Mouse (Mus musculus) heart, embryonic 16.5 days (tissue): ENCODE results near the gene Anks1. TPM values are rescaled to one million over a fixed set of nuclear protein-coding genes. Genes with fewer than 3 reads are reported as not detected.
A peak's percentile ranks its signal among the peaks of the same experiment; 100 is the strongest.

Experiments used
- ATAC-seq: fragments of 200-750 bp; cut with Nextera tagmentation; replicated peaks from 2 replicates; pipeline ENCODE4 v1.8.0; 2017; ENCODE audit warnings: moderate number of reproducible peaks; ENCODE audit not compliant: insufficient read depth, low FRiP score; ENCODE audit errors: extremely low read depth
- H3K27ac ChIP-seq: fragments of 300-500 bp; sonication (generic); 2 replicates; pipeline ENCODE4 v1.5.1; 2014; ENCODE audit warnings: mild to moderate bottlenecking, low read length, control low read depth, moderate library complexity
- H3K27me3 ChIP-seq: fragments of 300-500 bp; sonication (generic); 2 replicates; pipeline ENCODE4 v1.6.1; 2014; ENCODE audit warnings: low read length, mixed read lengths; ENCODE audit not compliant: control insufficient read depth, insufficient read depth
- H3K36me3 ChIP-seq: fragments of 300-500 bp; sonication (generic); 2 replicates; pipeline ENCODE4 v1.6.1; 2014; ENCODE audit not compliant: control insufficient read depth, insufficient read depth
- H3K4me1 ChIP-seq: fragments of 300-500 bp; sonication (generic); 2 replicates; pipeline ENCODE4 v1.6.1; 2014; ENCODE audit warnings: low read length, mixed read lengths; ENCODE audit not compliant: control insufficient read depth, insufficient read depth
- H3K4me2 ChIP-seq: fragments of 300-500 bp; sonication (generic); 2 replicates; pipeline ENCODE4 v1.6.1; 2014; ENCODE audit warnings: low read depth, mild to moderate bottlenecking, control low read depth, low read length
- H3K4me3 ChIP-seq: fragments of 300-500 bp; sonication (generic); 2 replicates; pipeline ENCODE4 v1.5.1; 2014; ENCODE audit warnings: mild to moderate bottlenecking, control low read depth, low read length
- H3K9ac ChIP-seq: fragments of 300-500 bp; sonication (generic); 2 replicates; pipeline ENCODE4 v1.6.1; 2014; ENCODE audit warnings: low read length, control low read depth
- H3K9me3 ChIP-seq: fragments of 300-500 bp; sonication (generic); replicated peaks from 2 replicates; pipeline ENCODE4 v1.6.1; 2016; ENCODE audit warnings: low read length; ENCODE audit not compliant: control insufficient read depth
- WGBS: fragments of 180-500 bp; shearing (Covaris S2); extraction: QIAGEN DNeasy Blood & Tissue Kit; methylation state at CpG from one replicate; pipeline ENCODE4 v1.1.7; 2014; 5-methylcytosine and 5-hydroxymethylcytosine counted together
- polyA plus RNA-seq: library from polyadenylated mRNA; unstranded; fragments of >200 nt; fragmentation: Nextera tagmentation; extraction: Ambion mirVana; gene quantifications from 2 replicates; pipeline ENCODE4 v1.2.1, GENCODE M21; 2015

The Anks1 gene
- polyA plus RNA-seq: 11.4 and 13.0 TPM in 2 replicates

DNA sequence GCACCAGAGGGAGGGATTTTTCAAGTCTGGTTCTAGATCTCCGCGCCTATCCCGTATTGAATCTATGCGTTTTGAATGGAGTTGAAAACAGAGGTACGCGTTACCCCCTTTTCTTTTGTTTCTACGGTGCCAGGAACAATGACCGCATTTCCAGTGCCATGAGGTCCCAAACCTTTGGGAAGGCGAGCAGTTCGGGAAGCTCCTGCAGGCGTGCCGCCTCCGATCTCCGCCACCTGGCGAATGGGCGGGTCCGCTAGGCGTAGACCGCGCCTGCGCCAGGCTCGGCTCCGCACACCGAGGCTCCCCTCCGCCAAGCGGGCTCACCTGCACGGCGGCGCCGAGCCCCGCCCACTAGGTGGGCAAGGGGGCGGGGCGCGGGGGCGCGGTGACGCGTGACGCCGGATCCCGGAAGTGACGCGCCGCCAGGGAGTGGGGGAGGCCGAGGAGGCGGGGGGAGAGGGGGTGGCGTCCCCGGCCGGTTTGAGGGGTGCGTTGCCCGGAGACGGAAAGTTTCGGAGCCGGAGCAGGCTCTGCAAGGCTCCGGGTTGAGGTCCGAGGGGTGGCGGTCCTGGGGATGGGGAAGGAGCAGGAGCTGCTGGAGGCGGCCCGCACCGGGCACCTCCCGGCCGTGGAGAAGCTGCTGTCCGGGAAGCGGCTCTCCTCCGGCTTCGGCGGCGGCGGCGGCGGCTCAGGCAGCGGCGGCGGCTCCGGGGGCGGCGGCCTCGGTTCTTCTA lies at the start of gene Anks1:
Gene Anks1 (plus strand): TSS at position 419 of the 734 bp plus-strand sequence.
- no peaks in the 10 kb centered on the region for H3K9me3 ChIP-seq

DNA sequence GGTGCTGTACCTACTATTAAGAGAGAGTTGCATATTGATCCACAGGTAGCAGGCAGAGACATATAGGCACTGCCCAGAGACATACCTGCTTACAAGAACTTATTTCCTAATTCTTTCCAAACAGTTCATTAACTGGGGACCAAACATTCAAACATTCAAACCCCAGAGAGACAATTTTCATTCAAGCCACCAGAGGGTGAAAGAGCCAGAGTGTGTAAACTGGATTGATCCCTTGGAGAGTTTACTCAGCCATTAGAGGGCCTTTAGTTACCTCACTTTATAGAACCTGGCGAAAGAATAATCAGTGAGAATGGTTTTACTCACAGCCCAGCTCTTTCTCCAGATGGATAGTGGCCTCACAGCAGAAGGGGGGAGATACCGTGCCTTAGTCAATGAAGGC lies 43.6 kb upstream of the Anks1 start:
- no peak for ATAC-seq
- Histone ChIP-seq H3K9ac (no peak overlapping the region), H3K27me3 (no peaks in the 10 kb centered on the region), H3K36me3 (no peaks in the 10 kb centered on the region), H3K4me3 (no peak overlapping the region), H3K9me3 (no peaks in the 10 kb centered on the region), H3K4me1 (peaks cover 10% of the 10 kb centered on the region; the same call in 1 of the 2 replicates), H3K27ac (no peak overlapping the region), H3K4me2 (no peak overlapping the region)
- 81% methylated on average over 2 of the region's 2 CpGs for WGBS

More for the DNA sequence above, at the start of gene Anks1:
- Histone ChIP-seq H3K36me3 (peaks cover 9% of the 10 kb centered on the region), H3K9ac (peak within 1 kb of the TSS; percentile 95), H3K27ac (peak within 1 kb of the TSS; percentile 83), H3K4me3 (peak within 1 kb of the TSS; percentile 91), H3K27me3 (no peaks in the 10 kb centered on the region), H3K4me1 (peaks cover 27% of the 10 kb centered on the region), H3K4me2 (peak within 1 kb of the TSS; percentile 92)
- under 1% methylated on average over 65 of the region's 78 CpGs for WGBS
- peak; percentile 86 for ATAC-seq

DNA sequence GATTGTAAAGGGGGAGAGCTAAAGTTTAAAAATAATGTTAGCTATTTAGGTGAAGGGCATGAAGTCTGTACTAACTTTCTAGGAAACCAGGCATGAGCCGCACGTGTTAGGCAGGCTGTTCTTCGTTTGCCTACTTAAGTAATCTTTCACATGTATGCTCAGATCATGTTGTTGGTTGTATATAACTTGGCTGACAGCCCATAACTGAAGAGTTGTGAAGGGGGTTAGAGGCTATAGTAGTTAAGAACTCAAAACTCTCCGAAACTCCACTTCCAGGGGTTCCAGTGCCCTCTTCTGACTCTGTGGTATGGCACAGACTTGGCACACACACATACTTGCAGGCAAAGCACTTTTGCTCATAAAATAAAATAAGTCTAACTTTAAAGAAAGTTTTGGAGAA lies 42.4 kb upstream of the Anks1 start:
- Histone ChIP-seq H3K4me3 (no peak overlapping the region), H3K4me1 (peaks cover 10% of the 10 kb centered on the region; the same call in 1 of the 2 replicates), H3K27ac (no peak overlapping the region), H3K27me3 (no peaks in the 10 kb centered on the region), H3K36me3 (no peaks in the 10 kb centered on the region), H3K9ac (no peak overlapping the region), H3K4me2 (no peak overlapping the region), H3K9me3 (no peaks in the 10 kb centered on the region)
- no peak for ATAC-seq
- WGBS: 58% methylated on average over 4 of the region's 4 CpGs

DNA sequence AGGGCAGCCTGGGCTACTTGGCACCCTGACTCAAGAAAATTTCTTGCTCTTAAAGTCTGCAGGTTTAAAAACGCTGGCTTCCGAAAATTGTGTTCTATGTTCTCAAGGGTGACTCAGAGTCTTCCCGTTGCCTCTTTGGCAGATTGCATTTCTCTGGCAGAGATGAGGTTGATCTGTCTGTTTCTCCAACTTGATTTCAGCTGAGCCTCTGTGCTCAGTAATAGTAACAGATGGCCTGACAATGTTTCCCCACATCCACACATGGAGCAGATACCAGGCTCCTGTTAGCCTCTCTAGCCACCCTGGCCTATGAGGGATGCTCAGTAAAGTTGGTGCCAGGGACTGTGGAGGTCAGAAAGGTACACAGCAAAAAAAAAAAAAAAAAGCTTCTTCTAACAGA lies 37.3 kb upstream of the Anks1 start:
- Histone ChIP-seq H3K27me3 (no peaks in the 10 kb centered on the region), H3K4me3 (no peak overlapping the region), H3K36me3 (no peaks in the 10 kb centered on the region), H3K4me2 (no peak overlapping the region), H3K27ac (no peak overlapping the region), H3K4me1 (peaks cover 6% of the 10 kb centered on the region), H3K9ac (no peak overlapping the region), H3K9me3 (no peaks in the 10 kb centered on the region)
- ATAC-seq: no peak
- 91% methylated on average over 3 of the region's 3 CpGs for WGBS

DNA sequence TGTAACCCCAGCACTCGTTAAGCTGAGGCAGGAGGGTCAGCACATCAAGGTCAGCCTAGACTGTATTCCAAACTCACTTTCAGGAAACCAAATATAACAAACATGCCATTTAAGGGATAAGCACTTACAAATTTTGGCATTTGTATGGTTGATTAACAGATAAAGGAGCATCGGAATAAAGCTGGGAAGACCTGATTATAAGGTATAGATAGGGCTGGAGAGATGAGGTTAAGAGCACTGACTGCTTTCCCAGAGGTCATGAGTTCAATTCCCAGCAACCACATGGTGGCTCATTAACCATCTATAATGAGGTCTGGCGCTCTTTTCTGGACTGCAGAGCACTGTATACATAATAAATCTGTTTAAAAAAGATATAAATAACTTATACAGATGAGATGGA lies 35.5 kb upstream of the Anks1 start:
- no peak overlapping the region for H3K27ac ChIP-seq
- ATAC-seq: no peak
- WGBS: 72% methylated on average over 3 of the region's 3 CpGs

DNA sequence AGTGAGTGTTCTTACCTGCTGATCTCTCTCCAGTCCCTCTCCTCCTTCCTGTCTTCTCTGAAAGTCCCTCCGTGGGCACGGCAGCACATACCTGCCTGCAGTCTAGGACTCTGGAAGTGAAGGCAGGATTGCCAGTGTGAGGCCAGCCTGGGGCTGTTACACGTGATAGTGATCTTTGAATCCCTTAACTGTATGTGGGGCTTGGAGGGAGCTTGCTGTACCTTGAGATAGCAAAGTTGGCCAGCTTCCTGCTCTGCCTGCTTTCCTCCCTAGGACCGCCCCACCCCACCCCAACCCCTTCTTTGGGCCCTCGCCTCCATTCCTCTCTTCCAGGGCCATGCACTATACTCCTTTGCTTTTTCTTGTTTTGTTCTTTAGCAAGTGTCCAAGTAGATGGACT lies 34.6 kb upstream of the Anks1 start:
- H3K4me2 ChIP-seq: no peak overlapping the region
- no peaks in the 10 kb centered on the region for H3K27me3 ChIP-seq
- ATAC-seq: no peak
- peak overlapping the region; percentile 23; the same call in 1 of the 2 replicates for H3K9ac ChIP-seq
- H3K27ac ChIP-seq: no peak overlapping the region
- H3K4me3 ChIP-seq: no peak overlapping the region
- peaks cover 3% of the 10 kb centered on the region; the same call in 1 of the 2 replicates for H3K36me3 ChIP-seq
- H3K4me1 ChIP-seq: peaks cover 5% of the 10 kb centered on the region
- 39% methylated on average over 5 of the region's 5 CpGs for WGBS
- no peaks in the 10 kb centered on the region for H3K9me3 ChIP-seq

More for the DNA sequence above, 35.5 kb upstream of the Anks1 start:
- H3K4me1 ChIP-seq: peaks cover 5% of the 10 kb centered on the region
- no peak overlapping the region for H3K4me2 ChIP-seq
- no peaks in the 10 kb centered on the region for H3K9me3 ChIP-seq
- H3K36me3 ChIP-seq: no peaks in the 10 kb centered on the region
- H3K27me3 ChIP-seq: no peaks in the 10 kb centered on the region
- H3K9ac ChIP-seq: no peak overlapping the region
- H3K4me3 ChIP-seq: no peak overlapping the region

DNA sequence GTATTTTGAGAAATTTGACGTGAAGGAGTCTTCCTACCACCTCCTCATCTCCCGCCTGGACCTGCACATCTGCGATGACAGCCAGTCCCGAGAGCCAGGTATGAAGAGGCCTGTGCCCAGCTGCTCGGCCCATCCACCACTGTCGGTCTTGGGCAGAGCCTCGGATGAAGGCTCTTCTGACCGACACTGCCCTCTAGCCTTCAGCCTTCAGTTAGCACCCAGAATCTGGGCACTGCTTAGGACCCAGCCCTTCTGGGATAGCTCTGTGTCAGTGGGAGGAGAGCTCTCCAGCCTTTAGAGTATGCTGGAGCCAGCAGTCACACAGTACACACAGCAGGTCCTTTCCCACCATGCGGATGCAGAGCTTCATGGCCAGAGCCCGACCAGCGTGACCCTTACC lies 27.6 kb upstream of the Anks1 start:
- Histone ChIP-seq H3K9ac (no peak overlapping the region), H3K36me3 (peaks cover 23% of the 10 kb centered on the region), H3K27me3 (no peaks in the 10 kb centered on the region), H3K4me2 (no peak overlapping the region), H3K27ac (no peak overlapping the region), H3K4me3 (no peak overlapping the region), H3K4me1 (peaks cover 2% of the 10 kb centered on the region; the same call in 1 of the 2 replicates), H3K9me3 (no peaks in the 10 kb centered on the region)
- ATAC-seq: no peak
- WGBS: 61% methylated on average over 11 of the region's 11 CpGs

DNA sequence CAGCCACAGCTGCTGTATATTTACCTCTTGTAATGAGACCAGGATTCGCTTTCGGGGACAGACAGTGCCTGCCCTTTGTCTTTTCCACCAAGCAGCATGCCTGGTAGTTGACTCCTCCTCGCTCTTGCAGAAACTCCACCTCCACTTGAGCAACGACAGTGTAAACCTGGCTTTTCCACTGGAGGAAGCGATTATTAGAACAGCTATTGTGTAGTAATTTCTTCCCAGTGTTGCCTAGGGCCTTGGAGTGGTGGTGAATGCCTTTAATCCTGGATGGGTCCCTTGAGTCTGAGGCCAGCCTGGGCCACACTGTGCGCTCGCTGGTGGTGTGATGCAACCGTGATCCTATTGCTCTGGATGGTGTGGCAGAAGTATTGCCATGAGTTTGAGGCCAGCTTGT lies 26.0 kb upstream of the Anks1 start:
- no peaks in the 10 kb centered on the region for H3K27me3 ChIP-seq
- H3K4me2 ChIP-seq: no peak overlapping the region
- H3K36me3 ChIP-seq: peaks cover 27% of the 10 kb centered on the region
- H3K27ac ChIP-seq: no peak overlapping the region
- no peak overlapping the region for H3K9ac ChIP-seq
- ATAC-seq: no peak
- WGBS: 85% methylated on average over 8 of the region's 8 CpGs
- H3K9me3 ChIP-seq: no peaks in the 10 kb centered on the region
- no peak overlapping the region for H3K4me3 ChIP-seq
- H3K4me1 ChIP-seq: peaks cover 6% of the 10 kb centered on the region; the same call in 1 of the 2 replicates

DNA sequence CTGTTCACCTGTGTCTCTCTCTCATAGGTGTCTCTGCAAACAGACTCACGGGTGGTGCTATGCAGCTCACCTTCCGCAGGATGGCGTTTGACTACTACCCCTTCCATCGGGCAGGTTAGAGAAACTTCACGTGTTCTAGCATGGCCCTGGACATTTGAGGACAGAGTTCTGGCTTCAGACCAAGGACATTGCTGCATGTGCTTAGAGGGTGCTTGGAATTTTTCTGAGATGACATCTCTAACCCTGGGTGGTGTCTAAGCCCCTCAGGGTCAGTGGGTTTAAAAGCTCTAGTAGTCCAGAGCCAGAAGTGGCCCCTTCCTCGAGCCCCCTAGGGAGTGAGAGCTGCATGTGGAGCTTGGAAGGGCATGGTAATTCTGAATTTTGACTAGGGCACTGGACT lies 25.1 kb upstream of the Anks1 start:
- H3K9me3 ChIP-seq: no peaks in the 10 kb centered on the region
- no peaks in the 10 kb centered on the region for H3K27me3 ChIP-seq
- 85% methylated on average over 6 of the region's 6 CpGs for WGBS
- H3K36me3 ChIP-seq: peaks cover 27% of the 10 kb centered on the region
- H3K4me1 ChIP-seq: peaks cover 6% of the 10 kb centered on the region; the same call in 1 of the 2 replicates
- no peak overlapping the region for H3K4me2 ChIP-seq
- no peak overlapping the region for H3K9ac ChIP-seq
- H3K4me3 ChIP-seq: no peak overlapping the region
- no peak overlapping the region for H3K27ac ChIP-seq
- ATAC-seq: no peak
